Mouse (Mus musculus): Measurements from ENCODE around the gene Ifi47. TPM values are rescaled to one million over a fixed set of nuclear protein-coding genes. Genes with fewer than 3 reads are reported as not detected.
A peak's percentile ranks its signal among the peaks of the same experiment; 100 is the strongest.

Ifi47 gene
- polyA plus RNA-seq, 1 experiment from 2014 or later = 7.6 TPM

DNA sequence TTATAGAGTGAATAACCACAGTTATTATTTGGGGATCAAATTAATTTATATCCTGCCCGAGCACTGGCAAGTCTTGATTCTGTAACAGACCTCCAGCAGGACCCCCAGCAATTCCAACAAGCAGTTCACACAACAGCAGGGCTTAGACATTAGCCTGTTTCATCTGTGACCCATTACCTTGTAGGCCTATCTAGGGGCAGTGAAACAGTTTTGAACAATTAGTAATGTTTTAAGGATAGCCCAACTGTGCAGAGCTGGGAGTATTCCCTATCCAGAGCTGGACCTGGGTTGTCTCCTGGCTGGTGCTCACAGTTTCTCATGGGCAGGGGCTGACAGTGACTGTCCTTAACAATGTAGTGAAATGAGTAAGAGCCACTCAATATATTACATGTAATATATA is 625 bp downstream of the Ifi47 start:
- H3K27me3 ChIP-seq (ENCODE audit: control insufficient read depth, insufficient read depth, low read length) = no peaks in the 10 kb centered on the region
- H3K4me2 ChIP-seq (ENCODE audit: low read depth, low read length) = no peak overlapping the region
- H3K4me3 ChIP-seq (ENCODE audit: low read length) = no peak overlapping the region
- no peaks in the 10 kb centered on the region for H3K9me3 ChIP-seq (replicated peaks; ENCODE audit: control insufficient read depth, low read length)
- 82% methylated on average over 1 of the region's 1 CpGs for WGBS
- no peaks in the 10 kb centered on the region for H3K36me3 ChIP-seq (ENCODE audit: control insufficient read depth, insufficient read depth)
- H3K9ac ChIP-seq (ENCODE audit: low read length) = no peak overlapping the region
- no peak for ATAC-seq (replicated peaks; ENCODE audit: extremely low read depth, insufficient read depth, low FRiP score)
- peak overlapping the region; percentile 78 for H3K27ac ChIP-seq (ENCODE audit: low read length)
- H3K4me1 ChIP-seq (ENCODE audit: control insufficient read depth, insufficient read depth, low read length) = no peaks in the 10 kb centered on the region

DNA sequence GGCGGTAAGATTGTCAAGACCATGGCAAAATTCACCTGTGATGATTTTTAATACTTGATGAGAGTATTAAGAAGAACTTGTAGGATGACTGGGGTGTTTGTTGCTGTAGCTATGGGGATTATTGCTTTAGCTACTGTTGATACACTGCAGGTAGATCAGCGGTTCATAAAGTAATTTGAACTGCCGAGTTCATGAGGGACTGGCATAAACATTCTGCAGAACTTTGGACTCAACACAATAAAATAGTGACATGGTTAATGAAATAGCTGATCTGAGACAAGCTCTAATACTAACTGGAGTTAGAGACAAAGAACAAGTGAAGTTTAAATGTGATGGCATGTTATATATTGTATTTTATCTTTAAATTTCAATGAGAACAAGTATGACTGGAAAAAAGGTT is 2.3 kb downstream of the Ifi47 start:
- Histone ChIP-seq H3K27me3 (ENCODE audit: control insufficient read depth, insufficient read depth, low read length) (no peaks in the 10 kb centered on the region), H3K4me1 (ENCODE audit: control insufficient read depth, insufficient read depth, low read length) (no peaks in the 10 kb centered on the region), H3K4me2 (ENCODE audit: low read depth, low read length) (no peak overlapping the region), H3K4me3 (ENCODE audit: low read length) (no peak overlapping the region), H3K36me3 (ENCODE audit: control insufficient read depth, insufficient read depth) (no peaks in the 10 kb centered on the region), H3K9me3 (replicated peaks; ENCODE audit: control insufficient read depth, low read length) (no peaks in the 10 kb centered on the region), H3K9ac (ENCODE audit: low read length) (no peak overlapping the region), H3K27ac (ENCODE audit: low read length) (no peak overlapping the region)
- WGBS = 88% methylated on average over 3 of the region's 3 CpGs
- no peak for ATAC-seq (replicated peaks; ENCODE audit: extremely low read depth, insufficient read depth, low FRiP score)

DNA sequence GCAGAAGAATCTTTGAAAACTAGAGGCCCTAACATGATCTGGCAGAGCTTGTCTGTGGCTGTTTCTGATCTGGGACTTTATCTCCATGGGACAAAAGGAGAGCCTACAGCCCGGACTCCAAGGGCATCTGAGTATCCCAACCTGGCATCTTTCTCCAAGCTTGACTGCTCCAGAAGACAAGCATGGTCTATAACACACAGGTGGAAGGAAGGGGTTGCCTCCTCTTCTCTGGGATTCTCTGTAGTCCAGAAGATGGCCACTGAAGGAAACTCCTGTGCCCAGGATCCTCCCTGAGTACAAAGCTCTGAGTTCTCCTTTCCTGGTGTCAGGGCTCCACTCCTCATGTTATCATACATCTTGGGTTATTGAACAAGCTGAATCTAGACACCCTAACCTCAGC is 4.2 kb downstream of the Ifi47 start:
- WGBS = 37% methylated on average over 1 of the region's 1 CpGs
- no peak for ATAC-seq (replicated peaks; ENCODE audit: extremely low read depth, insufficient read depth, low FRiP score)

DNA sequence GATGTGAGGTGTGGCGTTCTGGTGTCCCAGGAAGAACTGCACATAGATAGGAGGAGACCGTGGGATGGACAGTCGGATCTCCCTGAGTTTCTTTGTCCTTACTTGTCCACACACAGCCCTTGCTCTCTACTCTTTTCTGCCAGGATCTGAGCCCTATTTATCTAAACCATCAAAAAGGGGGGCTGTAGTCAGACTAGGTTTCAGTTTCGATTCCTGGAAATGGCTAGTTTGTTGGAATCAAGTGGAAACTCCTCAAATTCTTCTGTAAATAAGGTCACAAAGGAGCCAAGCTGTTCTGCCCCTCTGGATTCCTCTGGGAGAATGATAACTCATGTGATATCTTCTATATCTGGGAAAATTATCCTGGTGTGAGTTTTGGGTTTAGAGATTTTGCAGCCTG is 5.0 kb downstream of the Ifi47 start:
- no peak overlapping the region for H3K4me2 ChIP-seq (ENCODE audit: low read depth, low read length)
- H3K9me3 ChIP-seq (replicated peaks; ENCODE audit: control insufficient read depth, low read length) = no peaks in the 10 kb centered on the region
- no peaks in the 10 kb centered on the region for H3K27me3 ChIP-seq (ENCODE audit: control insufficient read depth, insufficient read depth, low read length)
- no peak overlapping the region for H3K4me3 ChIP-seq (ENCODE audit: low read length)
- no peaks in the 10 kb centered on the region for H3K36me3 ChIP-seq (ENCODE audit: control insufficient read depth, insufficient read depth)
- H3K27ac ChIP-seq (ENCODE audit: low read length) = no peak overlapping the region
- no peak for ATAC-seq (replicated peaks; ENCODE audit: extremely low read depth, insufficient read depth, low FRiP score)
- WGBS = 61% methylated on average over 4 of the region's 4 CpGs
- no peaks in the 10 kb centered on the region for H3K4me1 ChIP-seq (ENCODE audit: control insufficient read depth, insufficient read depth, low read length)
- no peak overlapping the region for H3K9ac ChIP-seq (ENCODE audit: low read length)

More for the DNA sequence above, 4.2 kb downstream of the Ifi47 start:
- Histone ChIP-seq H3K27ac (ENCODE audit: low read length) (no peak overlapping the region), H3K4me3 (ENCODE audit: low read length) (no peak overlapping the region), H3K9me3 (replicated peaks; ENCODE audit: control insufficient read depth, low read length) (no peaks in the 10 kb centered on the region), H3K36me3 (ENCODE audit: control insufficient read depth, insufficient read depth) (no peaks in the 10 kb centered on the region), H3K4me2 (ENCODE audit: low read depth, low read length) (no peak overlapping the region), H3K4me1 (ENCODE audit: control insufficient read depth, insufficient read depth, low read length) (no peaks in the 10 kb centered on the region), H3K9ac (ENCODE audit: low read length) (no peak overlapping the region), H3K27me3 (ENCODE audit: control insufficient read depth, insufficient read depth, low read length) (no peaks in the 10 kb centered on the region)

DNA sequence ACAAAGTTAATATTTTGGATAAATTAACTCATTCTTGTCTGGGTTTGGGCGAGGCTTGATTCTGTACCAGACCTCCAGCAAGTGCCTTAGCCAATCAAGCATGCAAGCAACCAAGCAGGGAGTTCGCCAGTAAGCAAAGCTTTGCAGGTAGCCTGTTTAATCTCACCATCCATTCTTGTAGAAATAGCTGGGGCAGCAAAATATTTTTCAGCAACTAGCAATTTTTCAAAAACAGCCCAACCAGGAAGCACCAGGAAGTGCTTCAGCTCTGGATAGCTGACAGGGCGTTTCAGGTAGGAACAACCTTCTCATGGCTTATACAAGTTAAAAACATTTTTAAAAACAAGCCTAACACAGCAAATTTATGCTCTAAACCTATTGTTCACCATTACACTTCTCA is 5.5 kb downstream of the Ifi47 start:
- Histone ChIP-seq H3K36me3 (ENCODE audit: control insufficient read depth, insufficient read depth) (no peaks in the 10 kb centered on the region), H3K4me2 (ENCODE audit: low read depth, low read length) (no peak overlapping the region), H3K9ac (ENCODE audit: low read length) (no peak overlapping the region), H3K4me1 (ENCODE audit: control insufficient read depth, insufficient read depth, low read length) (no peaks in the 10 kb centered on the region), H3K27me3 (ENCODE audit: control insufficient read depth, insufficient read depth, low read length) (no peaks in the 10 kb centered on the region), H3K9me3 (replicated peaks; ENCODE audit: control insufficient read depth, low read length) (no peaks in the 10 kb centered on the region), H3K27ac (ENCODE audit: low read length) (no peak overlapping the region), H3K4me3 (ENCODE audit: low read length) (no peak overlapping the region)
- WGBS = 75% methylated on average over 3 of the region's 3 CpGs
- ATAC-seq (replicated peaks; ENCODE audit: extremely low read depth, insufficient read depth, low FRiP score) = no peak

DNA sequence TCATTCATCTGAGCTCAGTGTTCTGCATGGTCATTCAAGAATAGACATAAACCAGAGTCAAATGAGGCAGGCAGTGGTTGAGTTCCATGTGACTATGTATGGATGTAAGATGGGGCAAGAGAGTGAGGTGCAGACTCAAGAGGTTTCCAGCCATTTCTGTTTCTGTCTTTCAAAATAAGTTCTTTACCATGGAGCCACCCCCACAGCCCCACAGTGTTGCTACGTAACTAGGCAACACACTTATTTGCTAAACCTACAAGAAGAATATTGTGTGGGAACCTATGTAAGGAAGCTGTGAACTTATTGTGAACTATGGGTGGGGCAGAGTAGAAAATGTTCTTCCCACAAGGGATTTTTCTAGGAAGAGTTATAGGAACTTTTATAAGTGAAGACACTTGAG is 6.8 kb downstream of the Ifi47 start:
- Histone ChIP-seq H3K9ac (ENCODE audit: low read length) (no peak overlapping the region), H3K4me3 (ENCODE audit: low read length) (no peak overlapping the region), H3K9me3 (replicated peaks; ENCODE audit: control insufficient read depth, low read length) (no peaks in the 10 kb centered on the region), H3K27ac (ENCODE audit: low read length) (no peak overlapping the region), H3K4me1 (ENCODE audit: control insufficient read depth, insufficient read depth, low read length) (no peaks in the 10 kb centered on the region), H3K4me2 (ENCODE audit: low read depth, low read length) (no peak overlapping the region), H3K36me3 (ENCODE audit: control insufficient read depth, insufficient read depth) (no peaks in the 10 kb centered on the region), H3K27me3 (ENCODE audit: control insufficient read depth, insufficient read depth, low read length) (no peaks in the 10 kb centered on the region)
- 82% methylated on average over 1 of the region's 1 CpGs for WGBS
- no peak for ATAC-seq (replicated peaks; ENCODE audit: extremely low read depth, insufficient read depth, low FRiP score)

DNA sequence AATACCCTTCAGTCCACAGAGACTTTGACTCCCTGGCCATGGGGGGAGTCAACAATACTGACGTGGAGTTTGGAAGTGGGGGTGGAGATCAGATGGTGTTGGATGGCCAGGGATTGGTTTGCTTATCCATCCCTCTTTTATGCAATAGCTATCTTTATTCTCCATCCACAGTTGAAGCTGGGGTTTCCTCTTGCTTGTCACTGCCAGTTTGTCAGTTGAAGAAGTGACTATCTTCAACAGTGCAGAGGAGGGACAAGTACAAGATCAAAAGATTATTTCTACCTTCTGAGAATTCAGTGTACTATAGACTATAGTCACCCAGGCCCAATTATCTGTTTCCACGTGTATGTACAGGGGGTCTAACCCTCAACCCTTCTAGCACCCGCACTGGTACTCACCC is 7.4 kb downstream of the Ifi47 start:
- Histone ChIP-seq H3K27ac (ENCODE audit: low read length) (no peak overlapping the region), H3K4me1 (ENCODE audit: control insufficient read depth, insufficient read depth, low read length) (peaks cover 2% of the 10 kb centered on the region; the same call in 1 of the 2 replicates), H3K36me3 (ENCODE audit: control insufficient read depth, insufficient read depth) (no peaks in the 10 kb centered on the region), H3K4me2 (ENCODE audit: low read depth, low read length) (no peak overlapping the region), H3K4me3 (ENCODE audit: low read length) (no peak overlapping the region), H3K9me3 (replicated peaks; ENCODE audit: control insufficient read depth, low read length) (no peaks in the 10 kb centered on the region), H3K9ac (ENCODE audit: low read length) (no peak overlapping the region), H3K27me3 (ENCODE audit: control insufficient read depth, insufficient read depth, low read length) (no peaks in the 10 kb centered on the region)
- no peak for ATAC-seq (replicated peaks; ENCODE audit: extremely low read depth, insufficient read depth, low FRiP score)
- 67% methylated on average over 3 of the region's 3 CpGs for WGBS

DNA sequence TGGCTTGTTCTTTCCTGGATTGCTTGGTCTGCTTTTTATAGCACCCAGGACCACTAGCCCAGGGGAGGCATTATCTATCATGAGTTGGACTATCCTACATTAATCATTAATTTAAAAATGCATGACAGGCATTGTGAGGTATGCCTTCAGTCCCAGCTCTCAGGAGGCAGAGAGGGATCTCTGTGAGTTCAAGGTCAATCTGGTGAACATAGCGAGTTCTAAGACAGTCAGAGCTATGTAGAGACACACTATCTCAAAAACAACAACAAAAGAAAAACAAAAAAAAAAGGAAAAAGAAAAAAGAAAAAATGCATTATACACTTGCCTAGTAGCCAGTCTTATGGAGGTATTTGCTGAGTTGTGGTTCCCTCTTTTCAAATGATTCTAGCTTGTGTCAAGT is 8.0 kb downstream of the Ifi47 start:
- no peaks in the 10 kb centered on the region for H3K27me3 ChIP-seq (ENCODE audit: control insufficient read depth, insufficient read depth, low read length)
- no peak overlapping the region for H3K4me3 ChIP-seq (ENCODE audit: low read length)
- H3K27ac ChIP-seq (ENCODE audit: low read length) = no peak overlapping the region
- H3K36me3 ChIP-seq (ENCODE audit: control insufficient read depth, insufficient read depth) = no peaks in the 10 kb centered on the region
- H3K4me2 ChIP-seq (ENCODE audit: low read depth, low read length) = no peak overlapping the region
- peaks cover 2% of the 10 kb centered on the region; the same call in 1 of the 2 replicates for H3K4me1 ChIP-seq (ENCODE audit: control insufficient read depth, insufficient read depth, low read length)
- no peaks in the 10 kb centered on the region for H3K9me3 ChIP-seq (replicated peaks; ENCODE audit: control insufficient read depth, low read length)
- 47% methylated on average over 1 of the region's 1 CpGs for WGBS
- ATAC-seq (replicated peaks; ENCODE audit: extremely low read depth, insufficient read depth, low FRiP score) = no peak
- H3K9ac ChIP-seq (ENCODE audit: low read length) = no peak overlapping the region

DNA sequence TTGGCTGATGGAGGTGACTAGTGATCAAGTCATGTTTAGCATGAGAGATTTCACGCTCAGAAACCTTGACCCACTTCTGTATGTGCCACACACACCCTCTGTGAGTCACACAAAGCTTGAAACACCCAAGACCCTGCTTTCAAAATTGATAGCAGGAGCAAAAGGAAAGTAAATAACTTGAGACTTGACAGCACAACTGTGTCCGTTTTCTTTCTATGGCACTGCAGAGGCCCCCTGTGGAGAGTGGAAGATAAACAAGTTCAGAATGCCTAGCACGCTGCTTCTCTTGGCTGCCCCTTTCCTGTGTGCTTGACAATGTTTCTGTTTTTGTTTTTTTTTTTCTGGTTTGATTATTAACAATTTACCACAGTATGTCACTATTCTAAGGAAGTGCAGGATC is 8.5 kb downstream of the Ifi47 start:
- H3K27ac ChIP-seq (ENCODE audit: low read length) = no peak overlapping the region
- 28% methylated on average over 3 of the region's 3 CpGs for WGBS

More for the DNA sequence above, 8.5 kb downstream of the Ifi47 start:
- Histone ChIP-seq H3K27me3 (ENCODE audit: control insufficient read depth, insufficient read depth, low read length) (no peaks in the 10 kb centered on the region), H3K9ac (ENCODE audit: low read length) (no peak overlapping the region), H3K4me3 (ENCODE audit: low read length) (no peak overlapping the region), H3K9me3 (replicated peaks; ENCODE audit: control insufficient read depth, low read length) (no peaks in the 10 kb centered on the region), H3K36me3 (ENCODE audit: control insufficient read depth, insufficient read depth) (no peaks in the 10 kb centered on the region), H3K4me1 (ENCODE audit: control insufficient read depth, insufficient read depth, low read length) (peaks cover 2% of the 10 kb centered on the region; the same call in 1 of the 2 replicates), H3K4me2 (ENCODE audit: low read depth, low read length) (no peak overlapping the region)
- ATAC-seq (replicated peaks; ENCODE audit: extremely low read depth, insufficient read depth, low FRiP score) = no peak

Data from heart, embryonic 16.5 days (tissue).